Mouse (Mus musculus): ENCODE measurements at regions not wholly inside any gene's neighbourhood (a gene's known extent, or its start where the extent isn't known, plus 50 kb on each side); places are given as distances from the start of the nearest gene placed in this dataset.
A peak's percentile ranks its signal among the peaks of the same experiment; 100 is the strongest.
"Not testable (repeated sequence)": the region's sequence is repeated elsewhere in the genome, so short reads cannot be mapped to it uniquely, and the experiment has no call there.

DNA sequence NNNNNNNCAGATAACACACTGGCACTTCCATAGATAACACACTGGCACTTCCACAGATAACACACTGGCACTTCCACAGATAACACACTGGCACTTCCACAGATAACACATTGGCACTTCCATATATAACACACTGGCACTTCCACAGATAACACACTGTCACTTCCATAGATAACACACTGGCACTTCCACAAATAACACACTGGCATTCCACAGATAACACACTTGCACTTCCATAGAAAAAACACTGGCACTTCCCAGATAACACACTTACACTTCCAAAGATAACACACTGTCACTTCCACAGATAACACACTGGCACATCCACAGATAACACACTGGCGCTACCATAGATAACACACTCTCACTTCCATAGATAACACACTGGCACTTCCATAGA, 105.7 kb upstream of the Afdn start:
- DNase-seq (ENCODE audit: low read depth, low spot score) = not testable (repeated sequence)

- DNase-seq (ENCODE audit: low read depth, low spot score) = no peak
Measured at GRCm38 (mm10) chr17:13656065-13656464, 104.3 kb upstream of the Afdn start.

DNA sequence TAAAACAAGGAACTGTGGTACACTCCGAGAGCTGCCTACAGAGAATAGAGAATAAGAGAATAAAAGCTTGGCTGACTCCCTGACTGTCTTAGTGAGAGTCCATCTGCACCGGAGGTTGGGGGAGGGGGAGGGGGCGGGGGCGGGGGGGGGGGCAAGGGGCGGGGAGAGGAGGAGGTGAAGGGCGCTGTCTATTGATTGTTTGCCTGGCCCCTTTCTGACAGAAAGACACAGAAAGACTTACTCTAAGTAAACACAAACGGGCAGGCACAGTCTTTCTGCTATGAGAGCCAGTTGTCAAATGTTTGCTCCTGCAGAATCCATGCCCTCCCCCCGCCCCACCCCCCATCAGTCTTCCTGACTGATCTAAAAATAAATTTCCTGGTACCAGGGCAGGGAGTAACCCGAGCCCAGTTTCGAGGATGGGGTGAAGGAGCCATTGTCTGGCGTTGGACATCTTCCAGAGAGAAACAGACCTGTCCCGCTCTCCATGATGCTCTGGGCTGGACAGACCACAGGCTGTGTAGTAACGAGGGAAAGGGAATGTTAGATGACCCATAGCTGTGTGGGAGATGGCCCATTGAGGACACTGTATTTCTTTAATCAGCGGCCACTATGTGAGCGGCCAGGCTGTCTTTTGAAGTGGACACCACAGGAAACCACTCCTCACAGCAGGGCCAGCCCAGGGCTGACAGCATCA, 103.7 kb upstream of the Afdn start:
- peak; percentile 68 for DNase-seq (ENCODE audit: low read depth, low spot score)

GRCm38 (mm10) chr17:13657182-13657562, 103.2 kb upstream of the Afdn start:
- no peak for DNase-seq (ENCODE audit: low read depth, low spot score)

GRCm38 (mm10) chr17:13657656-13658292, 102.6 kb upstream of the Afdn start:
- DNase-seq (ENCODE audit: low read depth, low spot score) = no peak

- no peak for DNase-seq (ENCODE audit: low read depth, low spot score)
Measured at GRCm38 (mm10) chr17:13658321-13658978, 101.9 kb upstream of the Afdn start.

DNA sequence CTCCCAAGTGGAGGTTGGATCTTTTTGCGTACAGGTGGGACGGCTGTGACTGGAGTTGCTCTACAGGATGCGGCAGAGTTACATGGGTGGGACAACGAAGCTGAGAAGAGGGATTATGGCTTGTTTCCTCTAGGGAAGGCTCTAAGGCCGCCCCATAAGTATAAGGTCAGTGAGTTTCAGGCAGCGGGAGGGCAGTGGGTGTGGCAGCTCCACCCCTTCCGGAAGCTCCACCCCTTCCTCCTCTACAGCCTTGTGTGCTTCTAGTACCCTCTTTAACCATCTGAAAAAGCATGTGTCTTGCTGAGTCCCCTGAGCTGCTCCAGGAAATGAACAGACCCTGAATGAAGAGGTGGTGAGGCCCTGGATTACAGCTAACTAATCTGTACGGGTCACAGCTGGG, 101.2 kb upstream of the Afdn start:
- DNase-seq (ENCODE audit: low read depth, low spot score) = no peak

- DNase-seq (ENCODE audit: low read depth, low spot score) = no peak
Measured at GRCm38 (mm10) chr17:13659943-13660342, 100.4 kb upstream of the Afdn start.

GRCm38 (mm10) chr17:13661023-13661422, 99.3 kb upstream of the Afdn start:
- no peak for DNase-seq (ENCODE audit: low read depth, low spot score)

DNA sequence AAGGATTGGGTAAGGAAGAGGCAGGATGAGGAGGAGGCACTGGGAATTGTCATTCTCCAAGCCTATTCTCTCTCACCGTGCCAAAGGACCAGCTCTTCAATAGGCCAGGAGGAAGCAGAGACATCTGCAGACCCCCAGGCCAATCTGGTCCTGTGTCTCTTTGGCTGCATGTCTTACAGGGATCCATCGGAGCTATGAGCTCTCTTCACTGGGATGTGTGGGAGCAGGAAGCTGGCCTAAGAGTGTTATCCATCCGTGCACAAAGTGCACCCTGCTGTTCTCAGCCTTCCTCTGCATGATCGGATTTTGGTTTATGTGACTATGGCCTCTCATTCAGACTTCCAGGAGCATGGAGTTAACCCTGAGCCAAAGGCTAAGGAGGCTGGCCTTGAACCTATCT, 98.2 kb upstream of the Afdn start:
- no peak for DNase-seq (ENCODE audit: low read depth, low spot score)
